Mouse (Mus musculus): ENCODE results near the gene Angel2.

The Angel2 gene

DNA sequence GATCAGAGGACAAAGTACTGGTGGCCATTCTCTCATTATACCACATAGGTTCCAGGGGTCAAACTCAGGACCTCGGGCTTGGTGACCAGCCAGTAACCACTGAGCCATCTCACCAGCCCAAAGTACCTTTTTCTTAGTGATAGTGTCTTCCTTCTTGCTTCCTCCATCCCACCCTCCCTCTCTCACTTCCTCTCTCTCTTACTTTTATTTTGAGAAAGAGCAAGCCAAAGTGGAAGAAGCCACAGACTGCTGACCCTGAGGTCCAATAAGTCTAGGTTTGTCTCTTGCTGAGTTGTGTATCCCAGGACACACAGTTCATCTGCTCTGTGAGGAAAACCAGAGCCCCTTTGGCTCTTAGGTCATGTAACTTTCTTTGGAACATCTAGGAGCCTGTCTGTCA lies 55.6 kb downstream of the Angel2 start:
- DNase-seq (ENCODE audit: low spot score), result no peak

DNA sequence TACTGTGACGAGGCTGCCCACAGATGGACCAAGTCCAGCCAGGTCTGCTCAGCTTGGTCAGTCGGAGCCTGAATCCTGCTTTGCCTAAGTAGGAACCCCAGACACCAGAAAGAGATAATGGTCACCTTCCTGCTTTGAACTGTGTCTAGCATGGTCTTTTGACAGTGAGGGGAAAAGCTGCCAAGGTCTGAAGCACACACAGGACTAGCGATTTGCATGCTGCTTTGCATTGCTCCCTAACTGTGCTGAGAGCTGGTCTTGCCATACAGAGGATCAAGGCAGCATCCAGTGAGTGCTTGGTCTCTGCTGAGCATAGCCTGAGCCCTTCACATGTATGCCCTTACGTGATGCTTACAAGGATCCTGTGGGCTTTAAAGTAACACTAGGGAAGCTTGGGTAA lies 56.5 kb downstream of the Angel2 start:
- no peak for DNase-seq (ENCODE audit: low spot score)

DNA sequence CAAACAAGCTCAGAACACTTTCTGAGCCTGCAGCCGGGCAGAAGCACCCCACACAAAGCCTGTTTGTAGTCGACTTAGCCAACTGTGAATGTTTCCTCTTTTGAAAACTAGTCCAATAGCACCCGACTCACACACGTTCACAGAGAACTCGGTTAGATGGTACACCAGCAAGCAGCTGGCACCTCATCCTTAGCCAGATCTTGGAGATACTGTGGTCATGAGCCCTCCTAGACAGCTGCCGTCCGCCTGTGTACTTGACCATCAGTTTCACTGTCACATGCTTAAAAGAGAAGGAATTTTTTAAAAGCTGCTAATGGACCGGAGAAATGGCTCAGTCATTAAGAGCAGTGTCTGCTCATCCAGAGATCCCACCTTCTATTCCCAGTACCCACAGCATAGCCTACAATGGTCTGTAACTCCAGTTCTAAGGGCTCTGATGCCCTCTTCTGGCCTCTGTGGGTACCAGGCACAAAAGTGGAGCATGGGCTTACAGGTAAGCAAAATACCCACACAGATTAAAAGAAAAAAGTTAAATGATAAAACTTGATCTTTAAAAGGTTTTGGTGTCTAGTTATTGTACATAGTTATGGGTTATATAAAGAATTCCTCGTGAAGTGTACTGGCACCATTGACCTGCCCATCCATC lies 64.6 kb downstream of the Angel2 start:
- DNase-seq (ENCODE audit: low spot score), result no peak

- peak; percentile 8 for DNase-seq (ENCODE audit: low spot score)
Observed at GRCm38 (mm10) chr1:190995548-190995947, 70.6 kb downstream of the Angel2 start.

DNA sequence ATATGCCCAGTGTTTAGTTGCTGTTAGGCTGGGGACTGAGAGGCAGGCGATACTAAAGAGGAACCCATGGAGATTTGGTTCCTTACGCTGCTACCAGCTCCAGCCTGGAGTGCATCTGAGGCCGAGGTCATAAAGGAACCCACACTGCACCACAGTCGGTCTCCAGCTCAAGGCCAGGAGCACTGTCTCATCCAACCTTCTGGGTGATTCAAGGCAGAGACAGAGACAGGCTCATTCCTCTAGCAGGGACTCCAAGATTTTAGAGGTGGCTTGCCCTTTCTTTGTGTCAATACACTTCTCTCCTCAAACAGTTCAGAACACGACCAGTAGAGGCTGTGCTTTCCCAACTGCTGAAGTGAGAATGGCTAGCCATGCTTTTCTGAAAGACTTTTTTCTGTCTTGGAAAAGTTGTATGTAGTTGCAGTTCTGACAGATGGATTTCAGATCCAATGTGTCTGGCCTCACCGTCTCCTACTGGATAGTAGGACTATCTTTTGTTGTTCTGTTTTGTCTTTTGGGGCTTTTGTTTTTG lies 71.5 kb downstream of the Angel2 start:
- no peak for DNase-seq (ENCODE audit: low spot score)
